Mouse (Mus musculus) lung, postnatal 10 days (tissue): ENCODE data around the gene Olfr867.

Experiments
- DNase-seq: peaks from one replicate; pipeline ENCODE4 v3.0.0; 2021

Olfr867 gene

DNA sequence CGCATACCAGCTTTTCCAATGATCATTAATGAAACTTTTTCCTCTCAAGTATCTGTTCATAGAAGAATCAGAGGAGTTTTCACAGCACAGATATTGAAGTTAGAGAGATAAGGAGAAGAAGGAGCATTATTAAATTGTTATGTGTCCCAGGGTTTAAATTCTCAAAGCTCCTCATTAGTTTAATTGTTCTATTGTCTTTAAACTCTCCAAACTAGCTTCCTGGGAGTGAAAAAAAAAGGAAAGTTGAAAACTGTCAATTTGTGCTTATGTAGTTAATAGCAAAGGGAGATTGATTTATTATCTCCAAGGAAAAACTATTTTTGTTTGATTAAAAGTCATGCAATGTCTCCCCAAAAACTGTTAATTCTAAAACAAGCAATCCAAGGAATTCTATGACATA is at the start of gene Olfr867:
Gene Olfr867 (minus strand): TSS at position 101 of the 400 bp plus-strand sequence.
- no peak for DNase-seq

GRCm38 (mm10) chr9:20098326-20098725 is 41.0 kb upstream of the Olfr867 start, which contains the start of gene Olfr868:
Olfr868 (plus strand) TSS chr9:20098626.
- no peak for DNase-seq

DNA sequence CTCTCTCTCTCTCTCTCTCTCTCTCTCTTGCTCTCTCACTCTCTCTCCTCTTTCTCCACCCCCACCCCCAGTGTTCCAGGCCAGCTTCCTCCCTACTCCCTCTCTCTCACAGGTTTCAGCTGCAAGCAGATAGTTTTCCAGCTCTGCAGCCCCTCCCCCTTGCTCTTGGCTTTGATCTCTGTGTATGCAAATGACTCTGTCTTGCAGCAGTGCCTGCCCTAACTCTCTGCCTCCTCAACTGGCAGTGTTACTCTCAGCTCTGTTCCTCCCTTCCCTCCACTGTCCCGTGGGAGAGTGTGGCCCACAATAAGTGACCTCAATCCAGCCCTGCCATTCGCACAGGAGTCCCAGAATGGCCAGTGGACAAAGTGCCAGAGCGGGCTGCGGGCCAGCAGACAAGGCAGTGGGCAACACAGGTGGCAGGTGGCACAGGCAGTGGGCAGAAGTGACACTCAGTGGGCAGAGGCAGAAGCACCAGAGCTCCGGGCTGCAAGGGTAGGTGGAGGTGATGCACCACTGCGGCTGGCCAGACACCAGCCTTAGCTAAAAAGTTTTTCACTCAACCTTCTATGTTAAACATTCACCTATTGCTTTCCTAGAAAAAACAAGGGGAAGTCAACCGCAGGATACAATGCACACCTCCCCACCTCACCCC is 16.3 kb upstream of the Olfr867 start:
- DNase-seq, result no peak

GRCm38 (mm10) chr9:20071291-20071690 is 13.9 kb upstream of the Olfr867 start:
- no peak for DNase-seq

- DNase-seq, result no peak
Observed at GRCm38 (mm10) chr9:20070236-20070635, 12.9 kb upstream of the Olfr867 start.

DNA sequence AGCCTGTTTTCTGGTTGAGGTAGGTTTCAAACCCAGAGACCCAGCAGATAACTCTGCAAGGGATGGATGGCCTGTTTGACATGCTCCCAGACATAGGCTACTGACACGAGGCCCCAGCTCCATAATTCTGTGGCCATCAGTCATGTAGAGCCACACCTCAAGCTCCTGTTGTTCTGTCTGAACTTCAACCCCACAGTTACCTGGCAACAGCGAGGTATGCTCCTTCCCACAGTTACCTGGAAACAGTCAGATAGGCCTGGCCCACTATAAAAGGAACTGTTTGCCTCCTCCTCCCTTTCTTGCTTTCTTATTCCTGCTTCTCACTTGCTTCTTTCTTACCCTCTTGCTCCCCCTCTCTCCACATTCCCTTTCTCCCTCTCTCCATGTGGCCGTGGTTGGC is 9.4 kb downstream of the Olfr867 start:
- DNase-seq, result no peak

GRCm38 (mm10) chr9:20027935-20028334 is 29.4 kb downstream of the Olfr867 start, which contains the start of gene Olfr866:
Olfr866 (minus strand) TSS chr9:20028035.
- DNase-seq, result no peak
